Mouse (Mus musculus) brain, embryonic 14.5 days (tissue): ENCODE measurements around the gene Ccdc73.

Experiments used
- CTCF ChIP-seq: fragments of 200-500 bp; IDR thresholded peaks from 2 replicates; pipeline ENCODE4 v1.5.1; 2012; ENCODE audit warnings: inconsistent platforms, mild to moderate bottlenecking, moderate library complexity, borderline replicate concordance; ENCODE audit not compliant: insufficient read depth, insufficient read length; ENCODE audit errors: extremely low read depth
- POLR2A ChIP-seq: fragments of 200-500 bp; IDR thresholded peaks from 2 replicates; pipeline ENCODE4 v1.6.1; 2012; ENCODE audit warnings: mild to moderate bottlenecking, inconsistent platforms, borderline replicate concordance; ENCODE audit not compliant: poor library complexity, insufficient read depth, insufficient read length, severe bottlenecking; ENCODE audit errors: extremely low read depth

DNA sequence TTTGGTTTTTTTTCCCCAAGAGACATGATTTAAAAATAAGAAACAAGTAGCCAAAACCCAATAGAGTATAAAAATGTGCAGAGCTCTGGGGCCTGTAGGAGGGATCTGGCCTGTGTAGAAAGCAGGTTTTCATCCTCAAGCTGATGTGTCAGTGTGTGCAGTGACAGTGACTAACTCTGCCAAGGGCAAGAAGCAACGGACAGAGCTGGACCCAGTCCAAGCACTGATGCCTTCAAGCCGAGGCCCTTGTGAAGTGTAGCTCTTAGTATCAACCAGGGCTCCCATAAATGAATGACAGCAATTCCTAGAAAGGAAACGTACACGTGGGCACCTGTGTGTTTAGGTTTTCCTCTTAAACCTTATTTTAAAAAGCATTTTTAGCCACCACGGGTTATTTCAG, 161.2 kb downstream of the Ccdc73 start:
- TF ChIP-seq CTCF (no peak), POLR2A (no peak)
